Mouse (Mus musculus) olfactory bulb, adult 2 months (tissue): Measurements from ENCODE around the gene Gm45837.

Experiments used
- CTCF ChIP-seq: fragments of 200-500 bp; IDR thresholded peaks from 2 replicates; pipeline ENCODE4 v1.5.1; 2012; ENCODE audit warnings: low read depth, mild to moderate bottlenecking, low read length, moderate library complexity; ENCODE audit not compliant: insufficient read depth
- POLR2A ChIP-seq: fragments of 200-500 bp; IDR thresholded peaks from 2 replicates; pipeline ENCODE4 v1.6.1; 2012; ENCODE audit warnings: mild to moderate bottlenecking, low read depth, low read length, moderate library complexity; ENCODE audit not compliant: insufficient read depth

DNA sequence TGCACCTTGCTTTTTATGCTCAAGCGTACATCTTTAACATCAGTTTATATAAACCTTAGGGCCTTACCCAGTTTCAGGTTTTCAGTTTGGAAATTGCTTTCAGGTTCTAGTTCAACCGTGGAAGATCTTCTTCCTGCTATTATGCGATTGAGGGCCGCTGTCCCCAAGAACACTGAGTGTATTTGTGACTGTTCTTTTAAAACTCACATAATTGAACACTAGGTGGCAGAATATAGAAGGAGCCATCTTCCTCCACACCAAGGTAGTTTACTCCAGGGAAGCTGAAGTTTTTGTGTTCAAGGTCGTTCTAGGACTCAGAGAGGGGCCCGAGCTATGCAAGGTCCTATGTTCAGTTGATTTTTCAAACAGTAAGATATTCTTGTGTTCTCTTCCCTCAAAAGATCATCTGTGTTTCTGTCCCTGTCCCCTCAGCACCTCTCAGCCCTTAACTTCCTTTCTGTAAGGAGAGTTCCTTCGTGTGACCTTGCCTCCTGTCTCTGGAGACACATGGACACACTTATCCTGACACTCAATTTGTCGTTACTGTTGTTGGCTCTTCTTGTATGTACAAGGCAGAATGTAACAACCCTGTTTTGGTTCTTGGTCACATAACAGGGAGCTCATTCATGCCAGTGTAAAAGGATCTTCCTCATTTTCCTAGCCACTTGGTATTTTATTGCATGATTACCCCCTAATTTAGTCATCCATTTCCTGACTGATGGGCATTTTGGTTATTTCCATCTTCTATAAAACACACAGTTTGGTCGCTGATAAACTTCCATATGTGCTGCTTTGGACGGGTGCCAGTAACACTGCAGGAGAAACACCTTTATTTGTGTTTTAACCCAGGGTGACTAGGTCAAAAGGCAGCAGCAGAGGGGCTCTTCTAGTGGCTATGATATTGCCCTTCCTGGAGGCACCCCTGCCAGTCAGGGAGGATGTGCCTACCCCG lies 42.5 kb upstream of the Gm45837 start:
- TF ChIP-seq CTCF (no peak), POLR2A (no peak)
